Mouse (Mus musculus): ENCODE measurements around the gene Lix1.

GRCm38 (mm10) chr17:17404811-17405544 is 2.5 kb downstream of the Lix1 start:
- no peak for TF ChIP-seq CTCF (IDR thresholded peaks at IDR 0.05; ENCODE audit: low read depth, low read length)
- no peak for TF ChIP-seq POLR2A (IDR thresholded peaks at IDR 0.05; ENCODE audit: borderline replicate concordance, low read depth, low read length)
